Mouse (Mus musculus): ENCODE data around the gene Gps1. TPM values are rescaled to one million over a fixed set of nuclear protein-coding genes. Genes with fewer than 3 reads are reported as not detected.
"Not testable (repeated sequence)": the region's sequence is repeated elsewhere in the genome, so short reads cannot be mapped to it uniquely, and the experiment has no call there.

The Gps1 gene
- polyA plus RNA-seq, 1 experiment from 2014 or later, result 270 TPM

DNA sequence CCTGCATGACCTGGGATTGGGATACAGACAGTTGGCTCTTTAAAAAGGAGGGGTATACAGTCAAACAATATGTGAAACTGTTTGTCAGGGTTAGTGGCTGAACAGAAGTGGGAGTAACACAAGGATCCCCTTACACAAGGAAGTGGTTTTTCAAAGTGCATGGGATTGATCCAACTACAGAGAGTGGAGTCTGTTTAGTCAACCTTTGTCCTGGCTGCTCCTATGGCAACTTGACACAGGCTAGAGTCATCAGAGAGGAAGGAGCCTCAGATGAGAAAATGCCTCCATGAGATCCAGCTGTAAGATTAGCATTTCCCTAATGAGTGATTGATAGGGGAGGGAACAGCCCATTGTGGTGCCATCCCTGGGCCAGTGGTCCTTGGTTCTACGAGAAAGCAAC is 15.9 kb upstream of the Gps1 start:
- H3K4me1 ChIP-seq, result no peaks in the 10 kb centered on the region
- no peak overlapping the region for H3K27ac ChIP-seq
- DNase-seq (ENCODE audit: low spot score), result no peak
- H3K9me3 ChIP-seq (replicated peaks), result no peaks in the 10 kb centered on the region
- whole genome bisulfite sequencing, result 80% methylated on average over 1 of the region's 1 CpGs
- H3K36me3 ChIP-seq, result no peaks in the 10 kb centered on the region
- H3K27me3 ChIP-seq (ENCODE audit: low read depth, poor library complexity, severe bottlenecking), result peaks cover 13% of the 10 kb centered on the region; the same call in 1 of the 2 replicates
- H3K4me3 ChIP-seq, result no peak overlapping the region

DNA sequence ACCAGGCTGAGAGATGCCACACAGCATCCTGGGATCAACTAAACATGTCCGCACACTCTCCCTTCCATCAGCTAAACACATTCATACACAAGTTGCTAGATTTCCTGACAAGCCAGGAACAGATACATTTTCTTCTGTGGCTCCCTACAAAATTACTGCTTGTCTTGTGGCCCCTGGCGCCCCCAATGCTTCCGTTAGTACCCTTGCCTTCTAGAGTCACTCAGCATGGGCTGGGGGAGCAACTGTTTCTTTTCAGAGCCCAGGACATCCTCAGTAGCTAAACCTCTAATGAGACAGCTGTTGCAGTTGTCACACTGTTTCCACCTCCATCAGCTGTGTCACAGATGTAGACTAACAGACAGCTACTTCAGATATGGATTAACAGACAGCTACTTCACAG is 11.3 kb upstream of the Gps1 start:
- Histone ChIP-seq H3K9me3 (replicated peaks) (no peaks in the 10 kb centered on the region), H3K27ac (no peak overlapping the region), H3K4me3 (no peak overlapping the region), H3K36me3 (no peaks in the 10 kb centered on the region), H3K4me1 (peaks cover 7% of the 10 kb centered on the region), H3K27me3 (ENCODE audit: low read depth, poor library complexity, severe bottlenecking) (no peaks in the 10 kb centered on the region)
- DNase-seq (ENCODE audit: low spot score), result no peak
- 78% methylated on average over 3 of the region's 3 CpGs for WGBS

DNA sequence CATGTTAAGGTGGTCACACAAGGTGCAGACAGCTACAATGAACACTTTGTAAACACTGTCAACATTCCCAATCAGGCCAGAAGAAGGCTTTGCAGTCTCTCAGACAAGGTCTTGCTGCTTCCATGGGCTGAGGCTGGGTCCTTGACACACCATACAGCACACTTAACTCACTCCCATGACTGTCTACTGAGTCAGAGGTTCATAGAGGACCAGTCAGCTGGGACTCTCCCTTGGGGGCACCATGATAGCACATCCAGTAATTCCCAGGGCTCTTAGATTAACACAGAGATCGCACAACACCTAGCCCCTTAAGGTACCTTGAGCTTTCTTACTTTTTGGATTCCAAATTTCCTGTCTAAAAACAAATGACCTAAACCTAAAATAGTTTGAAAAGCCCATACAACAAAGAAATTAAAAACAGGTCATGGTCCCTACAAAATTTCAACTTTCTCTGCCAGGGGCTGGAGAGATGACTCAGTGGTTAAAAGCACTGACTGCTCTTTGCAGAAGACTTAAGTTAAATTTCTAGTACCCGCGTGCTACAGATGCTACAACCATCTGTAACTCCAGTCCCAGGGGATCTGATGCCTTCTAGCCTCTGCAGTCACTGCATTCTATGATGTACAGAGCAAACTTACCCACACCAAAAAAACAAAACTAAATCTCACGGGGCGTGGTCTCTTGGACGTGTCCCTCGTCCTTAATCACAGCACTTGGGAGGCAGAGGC is 10.4 kb upstream of the Gps1 start:
- H3K4me1 ChIP-seq, result peaks cover 7% of the 10 kb centered on the region
- WGBS, result 92% methylated on average over 7 of the region's 7 CpGs

DNA sequence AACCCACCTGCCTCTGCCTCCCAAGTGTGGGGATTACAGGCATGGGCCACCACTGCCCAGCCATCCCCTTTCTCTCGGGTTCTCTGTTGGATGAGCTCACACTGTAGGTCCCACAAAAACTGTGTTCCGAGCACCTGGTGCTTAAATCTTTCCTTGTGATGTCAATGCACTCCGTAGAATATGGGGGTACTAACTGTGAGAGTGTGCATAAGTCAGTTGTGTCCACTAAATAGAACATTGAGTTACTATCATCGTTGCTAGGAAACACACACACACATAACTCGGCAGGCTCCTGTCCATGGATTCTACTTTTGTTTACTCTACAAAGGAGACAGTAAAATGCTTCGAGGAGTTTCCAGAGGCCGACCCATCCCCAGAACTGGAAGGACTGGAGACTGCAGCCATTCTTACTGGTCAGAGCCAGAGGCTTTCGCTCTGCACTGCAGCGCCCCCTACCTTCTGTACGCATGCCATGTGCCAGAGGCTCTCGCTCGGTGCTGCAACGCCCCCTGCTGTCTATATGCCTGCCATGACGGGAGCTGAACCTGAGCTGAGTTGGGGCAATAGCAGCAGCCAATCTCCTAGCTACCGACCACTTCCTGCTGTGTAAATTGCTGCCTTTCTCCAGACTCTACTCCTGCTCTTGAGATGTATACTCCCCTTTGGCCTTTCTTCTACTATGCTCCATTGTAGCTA is 8.2 kb upstream of the Gps1 start:
- Histone ChIP-seq H3K27ac (0 out of 2 replicates have a peak overlapping the region, but pooled peaks have one; percentile 27), H3K27me3 (ENCODE audit: low read depth, poor library complexity, severe bottlenecking) (no peaks in the 10 kb centered on the region), H3K4me3 (no peak overlapping the region), H3K36me3 (peaks cover 7% of the 10 kb centered on the region), H3K9me3 (replicated peaks) (no peaks in the 10 kb centered on the region), H3K4me1 (peaks cover 7% of the 10 kb centered on the region)
- peak; percentile 96 for DNase-seq (ENCODE audit: low spot score)
- WGBS, result 28% methylated on average over 15 of the region's 15 CpGs

More for the DNA sequence above, 10.4 kb upstream of the Gps1 start:
- H3K27ac ChIP-seq, result no peak overlapping the region
- no peaks in the 10 kb centered on the region for H3K9me3 ChIP-seq (replicated peaks)
- no peaks in the 10 kb centered on the region for H3K27me3 ChIP-seq (ENCODE audit: low read depth, poor library complexity, severe bottlenecking)
- no peak overlapping the region for H3K4me3 ChIP-seq
- no peak for DNase-seq (ENCODE audit: low spot score)
- H3K36me3 ChIP-seq, result no peaks in the 10 kb centered on the region

DNA sequence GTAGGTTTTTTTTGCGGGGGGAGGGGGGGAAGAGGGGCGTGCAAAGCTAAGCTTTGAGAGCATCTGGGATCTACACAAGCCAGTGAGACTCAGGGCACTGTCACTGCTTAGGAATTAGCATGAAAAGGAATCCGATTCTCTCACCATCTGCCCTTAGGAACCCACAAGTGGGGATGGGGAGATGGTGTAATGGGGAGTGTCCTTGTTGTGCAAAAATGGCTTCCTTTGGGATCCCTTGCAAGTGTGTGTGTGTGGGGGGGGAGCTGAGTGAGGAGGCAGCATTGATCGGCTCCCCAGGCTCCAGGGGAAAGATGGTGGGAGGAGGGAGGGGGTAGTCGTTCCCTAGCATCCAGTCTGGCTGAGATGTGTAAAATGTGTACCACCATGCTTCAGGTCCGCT is 6.9 kb upstream of the Gps1 start:
- no peaks in the 10 kb centered on the region for H3K9me3 ChIP-seq (replicated peaks)
- H3K36me3 ChIP-seq, result peaks cover 16% of the 10 kb centered on the region
- DNase-seq (ENCODE audit: low spot score), result no peak
- no peak overlapping the region for H3K4me3 ChIP-seq
- H3K4me1 ChIP-seq, result peaks cover 7% of the 10 kb centered on the region
- 40% methylated on average over 6 of the region's 6 CpGs for WGBS
- no peak overlapping the region for H3K27ac ChIP-seq
- H3K27me3 ChIP-seq (ENCODE audit: low read depth, poor library complexity, severe bottlenecking), result peaks cover 5% of the 10 kb centered on the region; the same call in 1 of the 2 replicates

DNA sequence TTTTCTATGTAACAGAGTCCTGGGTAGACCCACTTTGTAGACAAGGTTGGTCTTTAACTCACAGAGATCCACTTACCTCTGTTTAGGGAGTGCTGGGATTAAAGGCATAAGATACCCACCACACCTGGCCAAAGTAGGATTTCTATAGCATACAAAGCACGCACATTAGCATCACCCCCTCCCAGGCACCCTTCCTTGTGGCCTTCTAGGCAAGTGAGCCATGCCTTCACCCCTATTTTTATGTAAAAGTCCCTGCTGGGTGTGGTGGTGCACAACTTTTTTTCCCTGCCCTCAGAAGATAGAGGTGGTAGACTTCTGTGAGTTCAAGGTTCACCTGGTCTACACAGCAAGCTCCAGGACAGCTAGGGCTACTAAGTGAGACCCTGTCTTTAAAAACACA is 4.2 kb upstream of the Gps1 start:
- 75% methylated on average over 1 of the region's 1 CpGs for WGBS
- Histone ChIP-seq H3K4me3 (no peak overlapping the region), H3K36me3 (peaks cover 18% of the 10 kb centered on the region), H3K27me3 (ENCODE audit: low read depth, poor library complexity, severe bottlenecking) (peaks cover 21% of the 10 kb centered on the region), H3K9me3 (replicated peaks) (no peaks in the 10 kb centered on the region), H3K4me1 (peaks cover 21% of the 10 kb centered on the region), H3K27ac (no peak overlapping the region)
- DNase-seq (ENCODE audit: low spot score), result no peak

DNA sequence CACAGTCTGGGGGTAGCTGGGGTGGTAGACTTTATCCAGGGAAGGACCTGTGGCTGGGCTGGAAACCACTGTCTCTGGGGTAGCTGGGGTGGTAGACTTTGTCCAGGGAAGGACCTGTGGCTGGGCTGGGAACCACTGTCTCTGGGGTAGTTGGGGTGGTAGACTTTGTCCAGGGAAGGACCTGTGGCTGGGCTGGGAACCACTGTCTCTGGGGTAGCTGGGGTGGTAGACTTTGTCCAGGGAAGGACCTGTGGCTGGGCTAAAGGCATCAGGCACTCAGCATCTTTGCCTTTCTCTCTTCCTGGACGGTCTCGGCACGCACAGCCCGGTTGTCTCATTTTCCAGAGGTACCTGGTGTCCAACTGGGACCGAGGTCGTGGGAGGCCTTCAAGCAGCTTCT is 2.7 kb upstream of the Gps1 start:
- Histone ChIP-seq H3K27me3 (ENCODE audit: low read depth, poor library complexity, severe bottlenecking) (peaks cover 21% of the 10 kb centered on the region), H3K4me1 (peaks cover 28% of the 10 kb centered on the region), H3K36me3 (peaks cover 31% of the 10 kb centered on the region)
- H3K4me3 ChIP-seq; H3K9me3 ChIP-seq (replicated peaks); DNase-seq (ENCODE audit: low spot score); H3K27ac ChIP-seq: not testable (repeated sequence)
- WGBS, result 93% methylated on average over 6 of the region's 6 CpGs

DNA sequence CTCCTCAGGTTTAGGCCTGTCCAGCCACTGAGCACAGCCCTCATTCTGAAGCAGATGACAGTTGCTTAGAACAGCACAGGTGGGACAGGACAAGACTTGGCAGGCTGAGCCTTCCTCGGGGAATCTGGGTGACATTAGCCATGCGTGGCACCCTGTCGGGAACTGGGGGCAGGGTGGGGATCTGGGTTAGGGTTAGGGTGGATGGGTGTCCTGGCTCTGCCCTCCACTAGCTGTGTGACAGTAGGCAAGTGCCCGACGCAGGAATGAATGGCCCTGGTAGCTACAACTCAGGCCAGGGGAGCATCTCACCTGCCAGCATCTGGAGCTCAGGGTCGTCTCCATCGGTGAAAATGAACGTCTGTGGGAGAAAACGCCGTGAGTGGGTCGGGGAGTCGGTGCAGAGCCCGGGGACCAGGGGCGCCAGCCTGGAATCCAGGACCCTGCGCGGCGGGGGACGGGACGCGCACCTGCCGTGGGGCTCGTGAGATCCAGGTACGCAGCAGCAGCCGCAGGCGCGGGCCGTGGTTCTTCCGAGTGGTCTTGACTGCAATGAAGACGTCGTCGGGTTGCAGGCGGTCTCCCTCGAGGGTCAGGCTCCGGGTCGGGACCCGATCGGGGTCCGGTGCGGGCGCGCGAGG is 527 bp upstream of the Gps1 start:
- Histone ChIP-seq H3K27me3 (ENCODE audit: low read depth, poor library complexity, severe bottlenecking) (peaks cover 21% of the 10 kb centered on the region), H3K9me3 (replicated peaks) (no peaks in the 10 kb centered on the region), H3K4me3 (peak overlapping the region; percentile 98), H3K27ac (peak overlapping the region; percentile 90), H3K36me3 (peaks cover 53% of the 10 kb centered on the region), H3K4me1 (peaks cover 26% of the 10 kb centered on the region)
- no peak for DNase-seq (ENCODE audit: low spot score)
- 1% methylated on average over 42 of the region's 42 CpGs for WGBS

DNA sequence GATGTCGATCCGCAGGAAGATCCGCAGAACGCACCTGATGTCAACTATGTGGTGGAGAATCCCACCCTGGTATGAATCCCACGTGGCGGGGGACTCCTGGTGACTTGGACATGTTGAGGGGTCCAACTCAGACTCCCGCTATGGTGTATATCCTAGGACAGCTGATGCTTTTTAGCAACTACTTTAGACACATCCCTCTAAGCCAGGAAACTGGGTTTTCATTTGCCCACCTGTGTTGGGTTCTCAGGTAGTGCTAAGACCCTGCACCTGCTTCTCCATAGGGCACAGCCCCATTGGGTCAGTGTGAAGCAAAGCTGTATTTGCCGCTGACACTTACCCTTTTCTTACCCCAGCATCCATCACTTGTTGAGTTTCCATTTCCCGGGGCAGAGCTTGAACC is 1.1 kb downstream of the Gps1 start:
- H3K9me3 ChIP-seq (replicated peaks), result no peaks in the 10 kb centered on the region
- DNase-seq (ENCODE audit: low spot score), result no peak
- H3K4me3 ChIP-seq, result peak overlapping the region; percentile 98
- H3K36me3 ChIP-seq, result peaks cover 67% of the 10 kb centered on the region
- peaks cover 21% of the 10 kb centered on the region for H3K27me3 ChIP-seq (ENCODE audit: low read depth, poor library complexity, severe bottlenecking)
- WGBS, result 35% methylated on average over 9 of the region's 9 CpGs
- peaks cover 26% of the 10 kb centered on the region for H3K4me1 ChIP-seq
- peak overlapping the region; percentile 90; the same call in 1 of the 2 replicates for H3K27ac ChIP-seq

DNA sequence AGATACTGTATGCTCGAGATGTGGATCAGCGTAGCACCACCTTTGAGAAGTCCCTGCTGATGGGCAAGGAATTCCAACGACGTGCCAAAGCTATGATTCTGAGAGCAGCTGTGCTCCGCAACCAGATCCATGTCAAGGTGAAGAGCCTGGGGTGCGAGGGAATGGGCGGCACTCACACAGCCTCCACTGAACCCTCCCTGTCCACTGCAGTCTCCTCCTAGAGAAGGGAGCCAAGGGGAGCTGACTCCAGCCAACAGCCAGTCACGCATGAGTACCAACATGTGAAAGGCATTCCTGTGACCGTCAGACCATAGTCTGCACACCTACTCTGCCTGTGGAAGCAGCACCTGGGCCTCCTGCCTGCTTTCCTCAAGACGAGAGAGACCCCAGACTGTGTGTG is 4.4 kb downstream of the Gps1 start:
- not testable (repeated sequence) for H3K9me3 ChIP-seq (replicated peaks); H3K27me3 ChIP-seq (ENCODE audit: low read depth, poor library complexity, severe bottlenecking); DNase-seq (ENCODE audit: low spot score); H3K4me3 ChIP-seq; H3K27ac ChIP-seq
- 89% methylated on average over 10 of the region's 10 CpGs for WGBS
- Histone ChIP-seq H3K4me1 (peaks cover 19% of the 10 kb centered on the region), H3K36me3 (peaks cover 82% of the 10 kb centered on the region)

DNA sequence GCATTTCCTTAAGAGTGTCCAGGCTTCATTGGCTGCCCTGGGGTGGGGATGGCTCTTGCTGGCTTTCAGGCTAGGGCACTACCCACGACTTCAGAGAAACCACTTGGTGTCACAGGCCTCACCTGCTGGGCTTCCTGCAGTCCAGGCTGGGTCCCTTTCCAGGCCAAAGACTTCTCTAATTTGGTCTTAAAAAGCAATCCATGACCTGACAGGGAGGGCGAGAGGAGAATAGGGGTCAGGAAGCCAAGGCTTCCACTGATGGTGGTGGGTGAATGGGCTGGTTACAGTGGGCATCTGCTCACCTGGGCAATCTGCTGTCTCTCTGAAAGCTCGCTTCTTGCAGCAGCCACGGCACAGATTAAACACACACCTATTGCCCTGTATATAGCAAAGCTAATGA is 5.3 kb downstream of the Gps1 start:
- H3K27me3 ChIP-seq (ENCODE audit: low read depth, poor library complexity, severe bottlenecking), result no peaks in the 10 kb centered on the region
- 85% methylated on average over 4 of the region's 4 CpGs for WGBS
- H3K4me1 ChIP-seq, result peaks cover 17% of the 10 kb centered on the region
- no peak overlapping the region for H3K4me3 ChIP-seq
- no peaks in the 10 kb centered on the region for H3K9me3 ChIP-seq (replicated peaks)
- H3K36me3 ChIP-seq, result peaks cover 91% of the 10 kb centered on the region
- H3K27ac ChIP-seq, result no peak overlapping the region
- no peak for DNase-seq (ENCODE audit: low spot score)

DNA sequence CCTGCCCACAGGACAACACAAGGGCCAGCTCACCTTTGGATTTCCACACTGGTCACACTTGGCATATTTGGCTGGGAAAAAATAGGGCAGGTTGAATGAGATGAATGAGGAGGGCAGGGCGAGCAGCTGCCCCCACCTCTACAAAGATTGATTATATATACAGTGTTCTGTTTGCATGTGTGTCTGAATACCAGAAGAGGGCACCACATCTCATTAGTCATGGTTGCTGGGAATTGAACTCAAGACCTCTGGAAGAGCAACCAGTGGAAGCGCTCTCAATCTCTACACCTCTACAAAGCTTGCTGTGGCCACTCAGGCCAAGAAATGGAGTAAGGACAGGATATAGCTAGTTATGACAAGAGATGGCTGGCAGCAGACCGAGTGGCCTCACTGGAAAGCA is 5.7 kb downstream of the Gps1 start:
- Histone ChIP-seq H3K4me3 (no peak overlapping the region), H3K4me1 (peaks cover 16% of the 10 kb centered on the region), H3K27me3 (ENCODE audit: low read depth, poor library complexity, severe bottlenecking) (no peaks in the 10 kb centered on the region), H3K36me3 (peaks cover 95% of the 10 kb centered on the region), H3K9me3 (replicated peaks) (no peaks in the 10 kb centered on the region), H3K27ac (no peak overlapping the region)
- 94% methylated on average over 3 of the region's 3 CpGs for WGBS
- no peak for DNase-seq (ENCODE audit: low spot score)

DNA sequence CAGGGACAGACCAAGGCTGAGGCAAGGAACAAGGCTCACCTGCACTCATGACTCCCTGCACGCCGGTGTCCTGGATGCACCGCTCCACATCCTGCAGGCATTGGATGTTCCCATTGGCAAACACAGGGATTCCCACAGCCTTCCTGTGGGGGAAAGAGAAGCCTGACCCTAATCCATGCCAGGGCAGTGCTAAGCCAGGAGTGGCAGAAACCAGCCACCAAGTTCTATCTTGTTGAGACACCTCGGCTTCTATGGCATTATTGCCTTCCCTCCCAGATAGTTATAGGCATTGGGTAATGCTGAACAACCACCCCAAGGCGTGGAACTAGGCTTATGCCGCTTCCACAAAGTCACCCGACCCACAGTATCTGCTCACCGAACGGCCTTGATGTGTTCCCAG is 8.6 kb downstream of the Gps1 start:
- peaks cover 20% of the 10 kb centered on the region for H3K4me1 ChIP-seq
- no peaks in the 10 kb centered on the region for H3K27me3 ChIP-seq (ENCODE audit: low read depth, poor library complexity, severe bottlenecking)
- peaks cover 74% of the 10 kb centered on the region for H3K36me3 ChIP-seq
- DNase-seq (ENCODE audit: low spot score), result no peak
- no peak overlapping the region for H3K27ac ChIP-seq
- H3K9me3 ChIP-seq (replicated peaks), result no peaks in the 10 kb centered on the region
- no peak overlapping the region for H3K4me3 ChIP-seq
- 94% methylated on average over 9 of the region's 9 CpGs for WGBS

Data from limb, embryonic 10.5 days (tissue).